Mouse (Mus musculus): Measurements from ENCODE around the gene Spock3. TPM values are rescaled to one million over a fixed set of nuclear protein-coding genes. Genes with fewer than 3 reads are reported as not detected.

Gene Spock3
- polyA plus RNA-seq (2015; fragmentation: Nextera tagmentation; extraction: Ambion mirVana) = 19.2 and 29.9 TPM in 2 replicates

- Histone ChIP-seq H3K4me3 (replicated peaks; ENCODE audit: low read length) (peak within 1 kb of the TSS; percentile 64), H3K9me3 (ENCODE audit: control insufficient read depth, low read length) (no peaks in the 10 kb centered on the region), H3K9ac (replicated peaks; ENCODE audit: low read depth, low read length) (peak within 1 kb of the TSS; percentile 71), H3K36me3 (ENCODE audit: control insufficient read depth, insufficient read depth) (no peaks in the 10 kb centered on the region), H3K27me3 (replicated peaks; ENCODE audit: control insufficient read depth, insufficient read depth, low read length) (peaks cover 4% of the 10 kb centered on the region; the same call in 1 of the 2 replicates), H3K4me1 (replicated peaks; ENCODE audit: control insufficient read depth, insufficient read depth, low read length) (peaks cover 10% of the 10 kb centered on the region), H3K27ac (ENCODE audit: low read length) (peak within 1 kb of the TSS; percentile 20; the same call in 1 of the 2 replicates), H3K4me2 (ENCODE audit: low read length) (peak within 1 kb of the TSS; percentile 96)
- 26% methylated on average over 2 of the region's 2 CpGs for WGBS
- ATAC-seq = no peak
Measured at GRCm38 (mm10) chr8:62950709-62951108, at the start of gene Spock3. Gene Spock3, plus strand, starts transcription at chr8:62951009.

- H3K36me3 ChIP-seq (ENCODE audit: control insufficient read depth, insufficient read depth) = no peaks in the 10 kb centered on the region
- no peaks in the 10 kb centered on the region for H3K9me3 ChIP-seq (ENCODE audit: control insufficient read depth, low read length)
- peaks cover 4% of the 10 kb centered on the region; the same call in 1 of the 2 replicates for H3K27me3 ChIP-seq (replicated peaks; ENCODE audit: control insufficient read depth, insufficient read depth, low read length)
- WGBS = under 1% methylated on average over 47 of the region's 50 CpGs
- H3K9ac ChIP-seq (replicated peaks; ENCODE audit: low read depth, low read length) = peak overlapping the region; percentile 71
- peak; percentile 95 for ATAC-seq
- H3K4me3 ChIP-seq (replicated peaks; ENCODE audit: low read length) = peak overlapping the region; percentile 64
- H3K27ac ChIP-seq (ENCODE audit: low read length) = peak overlapping the region; percentile 20; the same call in 1 of the 2 replicates
- H3K4me1 ChIP-seq (replicated peaks; ENCODE audit: control insufficient read depth, insufficient read depth, low read length) = peaks cover 10% of the 10 kb centered on the region
- peak overlapping the region; percentile 96 for H3K4me2 ChIP-seq (ENCODE audit: low read length)
Measured at GRCm38 (mm10) chr8:62951173-62952134, 645 bp downstream of the Spock3 start.

- H3K27ac ChIP-seq (ENCODE audit: low read length) = no peak overlapping the region
- no peak overlapping the region for H3K9ac ChIP-seq (replicated peaks; ENCODE audit: low read depth, low read length)
- WGBS = 14% methylated on average over 3 of the region's 3 CpGs
- no peaks in the 10 kb centered on the region for H3K36me3 ChIP-seq (ENCODE audit: control insufficient read depth, insufficient read depth)
- no peak for ATAC-seq
- H3K9me3 ChIP-seq (ENCODE audit: control insufficient read depth, low read length) = no peaks in the 10 kb centered on the region
- H3K4me3 ChIP-seq (replicated peaks; ENCODE audit: low read length) = peak overlapping the region; percentile 64
- peaks cover 4% of the 10 kb centered on the region; the same call in 1 of the 2 replicates for H3K27me3 ChIP-seq (replicated peaks; ENCODE audit: control insufficient read depth, insufficient read depth, low read length)
- H3K4me2 ChIP-seq (ENCODE audit: low read length) = peak overlapping the region; percentile 96
- peaks cover 10% of the 10 kb centered on the region for H3K4me1 ChIP-seq (replicated peaks; ENCODE audit: control insufficient read depth, insufficient read depth, low read length)
Measured at GRCm38 (mm10) chr8:62952481-62952880, 1.7 kb downstream of the Spock3 start.

- WGBS = 90% methylated on average over 3 of the region's 3 CpGs
Measured at GRCm38 (mm10) chr8:62962608-62963007, 11.8 kb downstream of the Spock3 start.

GRCm38 (mm10) chr8:62969802-62970372, 19.1 kb downstream of the Spock3 start:
- H3K9me3 ChIP-seq (ENCODE audit: control insufficient read depth, low read length) = no peaks in the 10 kb centered on the region
- 75% methylated on average over 2 of the region's 2 CpGs for WGBS
- peak; percentile 47; the same call in 1 of the 2 replicates for ATAC-seq

More at GRCm38 (mm10) chr8:62962608-62963007, 11.8 kb downstream of the Spock3 start:
- H3K36me3 ChIP-seq (ENCODE audit: control insufficient read depth, insufficient read depth) = no peaks in the 10 kb centered on the region
- H3K27me3 ChIP-seq (replicated peaks; ENCODE audit: control insufficient read depth, insufficient read depth, low read length) = no peaks in the 10 kb centered on the region
- no peaks in the 10 kb centered on the region for H3K4me1 ChIP-seq (replicated peaks; ENCODE audit: control insufficient read depth, insufficient read depth, low read length)
- no peak for ATAC-seq
- no peak overlapping the region for H3K4me2 ChIP-seq (ENCODE audit: low read length)
- H3K9ac ChIP-seq (replicated peaks; ENCODE audit: low read depth, low read length) = no peak overlapping the region
- H3K4me3 ChIP-seq (replicated peaks; ENCODE audit: low read length) = no peak overlapping the region
- no peaks in the 10 kb centered on the region for H3K9me3 ChIP-seq (ENCODE audit: control insufficient read depth, low read length)
- no peak overlapping the region for H3K27ac ChIP-seq (ENCODE audit: low read length)

GRCm38 (mm10) chr8:63088984-63089383, 138.2 kb downstream of the Spock3 start:
- 89% methylated on average over 3 of the region's 3 CpGs for WGBS
- ATAC-seq = no peak
- no peaks in the 10 kb centered on the region for H3K36me3 ChIP-seq (ENCODE audit: control insufficient read depth, insufficient read depth)
- no peak overlapping the region for H3K4me2 ChIP-seq (ENCODE audit: low read length)
- H3K27me3 ChIP-seq (replicated peaks; ENCODE audit: control insufficient read depth, insufficient read depth, low read length) = no peaks in the 10 kb centered on the region
- H3K4me3 ChIP-seq (replicated peaks; ENCODE audit: low read length) = no peak overlapping the region
- no peaks in the 10 kb centered on the region for H3K4me1 ChIP-seq (replicated peaks; ENCODE audit: control insufficient read depth, insufficient read depth, low read length)
- H3K9me3 ChIP-seq (ENCODE audit: control insufficient read depth, low read length) = no peaks in the 10 kb centered on the region
- no peak overlapping the region for H3K9ac ChIP-seq (replicated peaks; ENCODE audit: low read depth, low read length)
- no peak overlapping the region for H3K27ac ChIP-seq (ENCODE audit: low read length)

More at GRCm38 (mm10) chr8:62969802-62970372, 19.1 kb downstream of the Spock3 start:
- H3K36me3 ChIP-seq (ENCODE audit: control insufficient read depth, insufficient read depth) = no peaks in the 10 kb centered on the region
- H3K9ac ChIP-seq (replicated peaks; ENCODE audit: low read depth, low read length) = no peak overlapping the region
- H3K27ac ChIP-seq (ENCODE audit: low read length) = no peak overlapping the region
- H3K4me2 ChIP-seq (ENCODE audit: low read length) = no peak overlapping the region
- no peak overlapping the region for H3K4me3 ChIP-seq (replicated peaks; ENCODE audit: low read length)
- H3K27me3 ChIP-seq (replicated peaks; ENCODE audit: control insufficient read depth, insufficient read depth, low read length) = no peaks in the 10 kb centered on the region
- H3K4me1 ChIP-seq (replicated peaks; ENCODE audit: control insufficient read depth, insufficient read depth, low read length) = no peaks in the 10 kb centered on the region

- no peak overlapping the region for H3K9ac ChIP-seq (replicated peaks; ENCODE audit: low read depth, low read length)
- H3K4me1 ChIP-seq (replicated peaks; ENCODE audit: control insufficient read depth, insufficient read depth, low read length) = no peaks in the 10 kb centered on the region
- H3K9me3 ChIP-seq (ENCODE audit: control insufficient read depth, low read length) = no peaks in the 10 kb centered on the region
- no peak overlapping the region for H3K4me3 ChIP-seq (replicated peaks; ENCODE audit: low read length)
- no peaks in the 10 kb centered on the region for H3K27me3 ChIP-seq (replicated peaks; ENCODE audit: control insufficient read depth, insufficient read depth, low read length)
- 85% methylated on average over 2 of the region's 2 CpGs for WGBS
- ATAC-seq = peak; percentile 57
- H3K4me2 ChIP-seq (ENCODE audit: low read length) = no peak overlapping the region
- H3K27ac ChIP-seq (ENCODE audit: low read length) = no peak overlapping the region
- H3K36me3 ChIP-seq (ENCODE audit: control insufficient read depth, insufficient read depth) = no peaks in the 10 kb centered on the region
Measured at GRCm38 (mm10) chr8:63098200-63098599, 147.4 kb downstream of the Spock3 start.

- no peaks in the 10 kb centered on the region for H3K4me1 ChIP-seq (replicated peaks; ENCODE audit: control insufficient read depth, insufficient read depth, low read length)
- no peaks in the 10 kb centered on the region for H3K9me3 ChIP-seq (ENCODE audit: control insufficient read depth, low read length)
- H3K9ac ChIP-seq (replicated peaks; ENCODE audit: low read depth, low read length) = no peak overlapping the region
- H3K27me3 ChIP-seq (replicated peaks; ENCODE audit: control insufficient read depth, insufficient read depth, low read length) = no peaks in the 10 kb centered on the region
- H3K36me3 ChIP-seq (ENCODE audit: control insufficient read depth, insufficient read depth) = no peaks in the 10 kb centered on the region
- no peak overlapping the region for H3K27ac ChIP-seq (ENCODE audit: low read length)
- WGBS = 47% methylated on average over 1 of the region's 1 CpGs
- H3K4me2 ChIP-seq (ENCODE audit: low read length) = no peak overlapping the region
- no peak overlapping the region for H3K4me3 ChIP-seq (replicated peaks; ENCODE audit: low read length)
- ATAC-seq = no peak
Measured at GRCm38 (mm10) chr8:63109761-63110160, 159.0 kb downstream of the Spock3 start.

- no peak overlapping the region for H3K4me2 ChIP-seq (ENCODE audit: low read length)
- no peaks in the 10 kb centered on the region for H3K9me3 ChIP-seq (ENCODE audit: control insufficient read depth, low read length)
- H3K27ac ChIP-seq (ENCODE audit: low read length) = no peak overlapping the region
- 68% methylated on average over 1 of the region's 1 CpGs for WGBS
- no peak for ATAC-seq
- no peaks in the 10 kb centered on the region for H3K36me3 ChIP-seq (ENCODE audit: control insufficient read depth, insufficient read depth)
- H3K9ac ChIP-seq (replicated peaks; ENCODE audit: low read depth, low read length) = no peak overlapping the region
- no peaks in the 10 kb centered on the region for H3K4me1 ChIP-seq (replicated peaks; ENCODE audit: control insufficient read depth, insufficient read depth, low read length)
- no peak overlapping the region for H3K4me3 ChIP-seq (replicated peaks; ENCODE audit: low read length)
- H3K27me3 ChIP-seq (replicated peaks; ENCODE audit: control insufficient read depth, insufficient read depth, low read length) = no peaks in the 10 kb centered on the region
Measured at GRCm38 (mm10) chr8:63112919-63113318, 162.1 kb downstream of the Spock3 start.
